Comparison of ENCODE assay signal across 8 mouse cellular contexts in genomic region chr17:25432433-25433181, GRCm38 (mm10). TPM values are rescaled to one million over a fixed set of nuclear protein-coding genes. Genes with fewer than 3 reads are reported as not detected.
A peak's percentile ranks its signal among the peaks of the same experiment; 100 is the strongest.
DNase-seq lines count a peak whose midpoint lies in the region; ATAC-seq lines count a peak whose summit lies in the region.

No protein-coding gene starts in this region.

- intact Hi-C loops in gastrocnemius, postnatal 14 days (cut with DNase I; ENCODE audit: low total_unique reads): no loop called here

- H3K4me2 ChIP-seq in hindbrain, embryonic 11.5 days (replicated peaks; ENCODE audit: low read depth, low read length): peak overlapping the region; percentile 97
- peak overlapping the region; percentile 62 for H3K4me2 ChIP-seq in liver, embryonic 16.5 days (ENCODE audit: low read depth, low read length)
- H3K4me2 ChIP-seq in stomach, embryonic 16.5 days (ENCODE audit: low read depth, low read length): peak overlapping the region; percentile 93

- peaks cover 30% of the 10 kb centered on the region for H3K27me3 ChIP-seq in hindbrain, embryonic 11.5 days (ENCODE audit: control insufficient read depth, insufficient read depth, low read length)
- peaks cover 52% of the 10 kb centered on the region for H3K27me3 ChIP-seq in liver, embryonic 16.5 days (ENCODE audit: control insufficient read depth, insufficient read depth, low read depth, low read length)
- no peaks in the 10 kb centered on the region for H3K27me3 ChIP-seq in stomach, embryonic 16.5 days (ENCODE audit: control insufficient read depth, insufficient read depth, low read length)

- peaks cover 5% of the 10 kb centered on the region for H3K4me1 ChIP-seq in hindbrain, embryonic 11.5 days (replicated peaks; ENCODE audit: control insufficient read depth, insufficient read depth, low read length)
- no peaks in the 10 kb centered on the region; the same call in 1 of the 2 replicates for H3K4me1 ChIP-seq in liver, embryonic 16.5 days (ENCODE audit: control insufficient read depth, low read depth, low read length)
- peaks cover 54% of the 10 kb centered on the region for H3K4me1 ChIP-seq in stomach, embryonic 16.5 days (ENCODE audit: control insufficient read depth, insufficient read depth, low read length)

- H3K9ac ChIP-seq in hindbrain, embryonic 11.5 days (ENCODE audit: low read depth, low read length): peak overlapping the region; percentile 85
- no peak overlapping the region for H3K9ac ChIP-seq in liver, embryonic 16.5 days (ENCODE audit: low read depth, low read length)
- H3K9ac ChIP-seq in stomach, embryonic 16.5 days (ENCODE audit: low read length): peak overlapping the region; percentile 77

- peak overlapping the region; percentile 78 for H3K27ac ChIP-seq in hindbrain, embryonic 11.5 days (ENCODE audit: low read depth, low read length)
- H3K27ac ChIP-seq in liver, embryonic 16.5 days (ENCODE audit: low read length): no peak overlapping the region
- H3K27ac ChIP-seq in stomach, embryonic 16.5 days (ENCODE audit: low read length): no peak overlapping the region

- H3K4me3 ChIP-seq in hindbrain, embryonic 11.5 days (ENCODE audit: low read depth, low read length): peak overlapping the region; percentile 77
- peak overlapping the region; percentile 55 for H3K4me3 ChIP-seq in liver, embryonic 16.5 days (ENCODE audit: low read depth, low read length)
- peak overlapping the region; percentile 74 for H3K4me3 ChIP-seq in stomach, embryonic 16.5 days (replicated peaks; ENCODE audit: low read length)

- no peaks in the 10 kb centered on the region for H3K9me3 ChIP-seq in hindbrain, embryonic 11.5 days (ENCODE audit: control insufficient read depth, low read length)
- H3K9me3 ChIP-seq in liver, embryonic 16.5 days (replicated peaks; ENCODE audit: control insufficient read depth, low read length): no peaks in the 10 kb centered on the region
- H3K9me3 ChIP-seq in stomach, embryonic 16.5 days (replicated peaks; ENCODE audit: control insufficient read depth, low read length): no peaks in the 10 kb centered on the region

- no peaks in the 10 kb centered on the region for H3K36me3 ChIP-seq in hindbrain, embryonic 11.5 days (ENCODE audit: control insufficient read depth, insufficient read depth, low read length)
- H3K36me3 ChIP-seq in liver, embryonic 16.5 days (ENCODE audit: control insufficient read depth, insufficient read depth): no peaks in the 10 kb centered on the region
- H3K36me3 ChIP-seq in stomach, embryonic 16.5 days (ENCODE audit: control insufficient read depth, insufficient read depth, low read length): no peaks in the 10 kb centered on the region

- DNase-seq in gastrocnemius, postnatal 14 days: peak; percentile 29
- DNase-seq in gastrocnemius, adult 18-20 months (ENCODE audit: low spot score): no peak
- peak; percentile 72 for DNase-seq in A20 (ENCODE audit: low read depth, low spot score)
- peak; percentile 43 for DNase-seq in embryo, embryonic 10.5 days (ENCODE audit: low spot score)
- DNase-seq in hindbrain, embryonic 11.5 days (ENCODE audit: low spot score): peak; percentile 58
- no peak for DNase-seq in cerebellum, postnatal 36 days

- 0 out of 2 replicates have a peak, but pooled peaks have one; percentile 18 for ATAC-seq in hindbrain, embryonic 11.5 days (ENCODE audit: low FRiP score)
- no peak for ATAC-seq in liver, embryonic 16.5 days (ENCODE audit: low read depth)
- ATAC-seq in stomach, embryonic 16.5 days (ENCODE audit: insufficient read depth, low FRiP score): no peak

- 2% methylated on average over 45 of the region's 53 CpGs for WGBS in hindbrain, embryonic 11.5 days
- WGBS in liver, embryonic 16.5 days (ENCODE audit: insufficient replicate concordance): 1% methylated on average over 53 of the region's 53 CpGs
- 2% methylated on average over 53 of the region's 53 CpGs for WGBS in stomach, embryonic 16.5 days

RNA-seq across cellular contexts. Expression of gene Cacna1h, which starts 1.0 kb away (rescaled TPM):
- 1 to 10 TPM; 3.2 to 3.4 TPM for total RNA-seq in gastrocnemius, postnatal 14 days (2021)
- 1 to 10 TPM in 1 of 2 experiments, under 1 TPM in 1; 0.81 to 1.1 TPM for total RNA-seq in gastrocnemius, adult 18-20 months (2021)
- polyA plus RNA-seq in hindbrain, embryonic 11.5 days (2014; fragmentation: Nextera tagmentation; extraction: Ambion mirVana): 5.9 and 6.5 TPM in 2 replicates
- polyA plus RNA-seq in liver, embryonic 16.5 days (2015; fragmentation: Nextera tagmentation; extraction: Ambion mirVana): 0.17 and 0.22 TPM in 2 replicates
- polyA plus RNA-seq in stomach, embryonic 16.5 days (2015; fragmentation: Nextera tagmentation; extraction: Ambion mirVana): 2.6 and 2.9 TPM in 2 replicates

RNA-seq across cellular contexts. Expression of gene Tekt4, which starts 21.8 kb away (rescaled TPM):
- total RNA-seq in gastrocnemius, postnatal 14 days (2021): not detected
- not detected for total RNA-seq in gastrocnemius, adult 18-20 months (2021)
- polyA plus RNA-seq in hindbrain, embryonic 11.5 days (2014; fragmentation: Nextera tagmentation; extraction: Ambion mirVana): 1.3 and 1.8 TPM in 2 replicates
- 0.05 and 0.07 TPM in 2 replicates for polyA plus RNA-seq in liver, embryonic 16.5 days (2015; fragmentation: Nextera tagmentation; extraction: Ambion mirVana)
- not detected in 2 replicates for polyA plus RNA-seq in stomach, embryonic 16.5 days (2015; fragmentation: Nextera tagmentation; extraction: Ambion mirVana)

Comparison
In these comparisons a context has a peak if more than half of its experiments do, and no peak if none do; other contexts are left out.
1. DNase-seq: peak in gastrocnemius, postnatal 14 days (single experiment), A20 (single experiment), embryo, embryonic 10.5 days (single experiment) and hindbrain, embryonic 11.5 days (single experiment); none in gastrocnemius, adult 18-20 months (single experiment) and cerebellum, postnatal 36 days (0 of 2).
2. Peak in every context shown above with its lines, with median percentiles within 50 percentile points of each other: H3K4me2 ChIP-seq and H3K4me3 ChIP-seq.